7 mouse cellular contexts compared by ENCODE assay signal in genomic region chr16:91405640-91406584, GRCm38 (mm10). TPM values are rescaled to one million over a fixed set of nuclear protein-coding genes. Genes with fewer than 3 reads are reported as not detected.
A peak's percentile ranks its signal among the peaks of the same experiment; 100 is the strongest.
DNase-seq lines count a peak whose midpoint lies in the region; ATAC-seq lines count a peak whose summit lies in the region.

Gene Il10rb (plus strand): TSS chr16:91406164.

- peak within 1 kb of the TSS; percentile 50 for H3K4me2 ChIP-seq in intestine, embryonic 16.5 days (ENCODE audit: low read depth, low read length)
- H3K4me2 ChIP-seq in limb, embryonic 13.5 days (replicated peaks) = peak within 1 kb of the TSS; percentile 97
- peak within 1 kb of the TSS; percentile 97 for H3K4me2 ChIP-seq in midbrain, embryonic 14.5 days (ENCODE audit: low read length)

- H3K4me3 ChIP-seq in embryonic facial prominence, embryonic 10.5 days = peak within 1 kb of the TSS; percentile 64
- peak within 1 kb of the TSS; percentile 90 for H3K4me3 ChIP-seq in intestine, embryonic 16.5 days (ENCODE audit: low read length)
- peak within 1 kb of the TSS; percentile 72 for H3K4me3 ChIP-seq in limb, embryonic 13.5 days
- peak within 1 kb of the TSS; percentile 54 for H3K4me3 ChIP-seq in midbrain, embryonic 14.5 days (replicated peaks; ENCODE audit: low read depth, low read length)

- DNase-seq in adrenal gland, postnatal 10 days = peak; percentile 89
- DNase-seq in embryonic facial prominence, embryonic 10.5 days (ENCODE audit: low spot score) = peak; percentile 64
- no peak for DNase-seq in gonadal fat pad, adult 2 months (ENCODE audit: low read depth)
- peak; percentile 74 for DNase-seq in midbrain, embryonic 14.5 days
- DNase-seq in spleen, adult 18-20 months = peak; percentile 87

- no peaks in the 10 kb centered on the region for H3K9me3 ChIP-seq in embryonic facial prominence, embryonic 10.5 days
- H3K9me3 ChIP-seq in intestine, embryonic 16.5 days (ENCODE audit: control insufficient read depth, low read length) = no peaks in the 10 kb centered on the region
- H3K9me3 ChIP-seq in limb, embryonic 13.5 days = no peaks in the 10 kb centered on the region
- H3K9me3 ChIP-seq in midbrain, embryonic 14.5 days (ENCODE audit: control insufficient read depth, low read length) = no peaks in the 10 kb centered on the region

- peak within 1 kb of the TSS; percentile 78 for H3K27ac ChIP-seq in embryonic facial prominence, embryonic 10.5 days (replicated peaks)
- H3K27ac ChIP-seq in intestine, embryonic 16.5 days (ENCODE audit: low read length) = peak within 1 kb of the TSS; percentile 94
- H3K27ac ChIP-seq in limb, embryonic 13.5 days = peak within 1 kb of the TSS; percentile 39; the same call in 1 of the 2 replicates
- 0 out of 2 replicates have a peak within 1 kb of the TSS, but pooled peaks have one; percentile 13 for H3K27ac ChIP-seq in midbrain, embryonic 14.5 days (replicated peaks; ENCODE audit: low read depth, low read length)

- ATAC-seq in intestine, embryonic 16.5 days = peak; percentile 70
- peak; percentile 67 for ATAC-seq in limb, embryonic 13.5 days (ENCODE audit: low FRiP score, low read depth)
- ATAC-seq in midbrain, embryonic 14.5 days (ENCODE audit: low FRiP score, low TSS enrichment) = peak; percentile 74

- WGBS in embryonic facial prominence, embryonic 10.5 days = 8% methylated on average over 51 of the region's 51 CpGs
- WGBS in intestine, embryonic 16.5 days = 5% methylated on average over 48 of the region's 51 CpGs
- WGBS in limb, embryonic 13.5 days = 2% methylated on average over 50 of the region's 51 CpGs
- WGBS in midbrain, embryonic 14.5 days = 6% methylated on average over 51 of the region's 51 CpGs

- peaks cover 21% of the 10 kb centered on the region for H3K4me1 ChIP-seq in embryonic facial prominence, embryonic 10.5 days
- peaks cover 25% of the 10 kb centered on the region for H3K4me1 ChIP-seq in intestine, embryonic 16.5 days (ENCODE audit: control insufficient read depth, insufficient read depth, low read length)
- H3K4me1 ChIP-seq in limb, embryonic 13.5 days = peaks cover 37% of the 10 kb centered on the region
- peaks cover 8% of the 10 kb centered on the region; the same call in 1 of the 2 replicates for H3K4me1 ChIP-seq in midbrain, embryonic 14.5 days (ENCODE audit: control insufficient read depth, insufficient read depth, low read length)

- peaks cover 4% of the 10 kb centered on the region; the same call in 1 of the 2 replicates for H3K27me3 ChIP-seq in embryonic facial prominence, embryonic 10.5 days (replicated peaks; ENCODE audit: low read depth, poor library complexity, severe bottlenecking)
- no peaks in the 10 kb centered on the region for H3K27me3 ChIP-seq in intestine, embryonic 16.5 days (replicated peaks; ENCODE audit: control insufficient read depth, insufficient read depth, low read length)
- no peaks in the 10 kb centered on the region for H3K27me3 ChIP-seq in limb, embryonic 13.5 days
- H3K27me3 ChIP-seq in midbrain, embryonic 14.5 days (ENCODE audit: control insufficient read depth, insufficient read depth, low read length) = no peaks in the 10 kb centered on the region

- H3K9ac ChIP-seq in intestine, embryonic 16.5 days (ENCODE audit: low read depth, low read length) = peak within 1 kb of the TSS; percentile 96
- H3K9ac ChIP-seq in limb, embryonic 13.5 days = peak within 1 kb of the TSS; percentile 84
- H3K9ac ChIP-seq in midbrain, embryonic 14.5 days (replicated peaks; ENCODE audit: low read length) = peak within 1 kb of the TSS; percentile 69

- H3K36me3 ChIP-seq in embryonic facial prominence, embryonic 10.5 days (replicated peaks) = peaks cover 30% of the 10 kb centered on the region
- H3K36me3 ChIP-seq in intestine, embryonic 16.5 days (ENCODE audit: control insufficient read depth, insufficient read depth, low read length) = no peaks in the 10 kb centered on the region
- H3K36me3 ChIP-seq in limb, embryonic 13.5 days = peaks cover 14% of the 10 kb centered on the region
- H3K36me3 ChIP-seq in midbrain, embryonic 14.5 days (ENCODE audit: control insufficient read depth, insufficient read depth, low read length) = 0 out of 2 replicates have a peak, but pooled peaks cover 10% of the 10 kb centered on the region

RNA-seq across cellular contexts. Expression of gene Il10rb, which starts in this region (rescaled TPM):
- total RNA-seq in adrenal gland, postnatal 10 days (2021) = 10 to 100 TPM; 75.4 to 78.8 TPM
- polyA plus RNA-seq in embryonic facial prominence, embryonic 10.5 days (2016; fragmentation: Nextera tagmentation; extraction: Ambion mirVana) = 7.8 and 8.9 TPM in 2 replicates
- 45.8 and 55.7 TPM in 2 replicates for polyA plus RNA-seq in gonadal fat pad, adult 2 months (2012; rRNA removed)
- 103 and 120 TPM in 2 replicates for polyA plus RNA-seq in intestine, embryonic 16.5 days (2015; fragmentation: Nextera tagmentation; extraction: Ambion mirVana)
- polyA plus RNA-seq in limb, embryonic 13.5 days (2015; fragmentation: Nextera tagmentation; extraction: Ambion mirVana) = 15.6 and 18.2 TPM in 2 replicates
- 5.4 and 9.3 TPM in 2 replicates for polyA plus RNA-seq in midbrain, embryonic 14.5 days (2014; fragmentation: Nextera tagmentation; extraction: Ambion mirVana)

Comparison
In these comparisons a context has a peak if more than half of its experiments do, and no peak if none do; other contexts are left out.
1. H3K27ac ChIP-seq: peak in every context shown above with its lines; median percentile 94 in intestine, embryonic 16.5 days; 78 in embryonic facial prominence, embryonic 10.5 days; 39 in limb, embryonic 13.5 days; 13 in midbrain, embryonic 14.5 days.